Mouse (Mus musculus): Measurements from ENCODE around the gene Mgst2.

The Mgst2 gene

GRCm38 (mm10) chr3:51660060-51660459, at the start of gene Mgst2:
TSS of gene Mgst2 (plus strand) at chr3:51660360.
- no peak for DNase-seq (ENCODE audit: low read depth, low spot score)

- DNase-seq (ENCODE audit: low read depth, low spot score) = peak; percentile 33
These were observed 48.2 kb upstream of the Mgst2 start for GRCm38 (mm10) chr3:51611972-51612371.

- DNase-seq (ENCODE audit: low read depth, low spot score) = no peak
These were observed 47.5 kb upstream of the Mgst2 start for GRCm38 (mm10) chr3:51612398-51613356.

GRCm38 (mm10) chr3:51614278-51614677, 45.9 kb upstream of the Mgst2 start:
- DNase-seq (ENCODE audit: low read depth, low spot score) = no peak

GRCm38 (mm10) chr3:51623956-51624355, 36.2 kb upstream of the Mgst2 start:
- no peak for DNase-seq (ENCODE audit: low read depth, low spot score)

- no peak for DNase-seq (ENCODE audit: low read depth, low spot score)
These were observed 32.4 kb upstream of the Mgst2 start for GRCm38 (mm10) chr3:51627741-51628140.

GRCm38 (mm10) chr3:51628977-51629376, 31.2 kb upstream of the Mgst2 start:
- no peak for DNase-seq (ENCODE audit: low read depth, low spot score)

GRCm38 (mm10) chr3:51630746-51631145, 29.4 kb upstream of the Mgst2 start:
- no peak for DNase-seq (ENCODE audit: low read depth, low spot score)

GRCm38 (mm10) chr3:51631971-51632370, 28.2 kb upstream of the Mgst2 start:
- no peak for DNase-seq (ENCODE audit: low read depth, low spot score)

GRCm38 (mm10) chr3:51634451-51634850, 25.7 kb upstream of the Mgst2 start:
- DNase-seq (ENCODE audit: low read depth, low spot score) = no peak

- no peak for DNase-seq (ENCODE audit: low read depth, low spot score)
These were observed 24.2 kb upstream of the Mgst2 start for GRCm38 (mm10) chr3:51635960-51636359.

- no peak for DNase-seq (ENCODE audit: low read depth, low spot score)
These were observed 23.5 kb upstream of the Mgst2 start for GRCm38 (mm10) chr3:51636700-51637099.

- no peak for DNase-seq (ENCODE audit: low read depth, low spot score)
These were observed 22.8 kb upstream of the Mgst2 start for GRCm38 (mm10) chr3:51637326-51637725.

GRCm38 (mm10) chr3:51638260-51638659, 21.9 kb upstream of the Mgst2 start:
- no peak for DNase-seq (ENCODE audit: low read depth, low spot score)

- DNase-seq (ENCODE audit: low read depth, low spot score) = no peak
These were observed 14.7 kb upstream of the Mgst2 start for GRCm38 (mm10) chr3:51645484-51645883.

- DNase-seq (ENCODE audit: low read depth, low spot score) = no peak
These were observed 13.9 kb upstream of the Mgst2 start for GRCm38 (mm10) chr3:51646301-51646700.

- no peak for DNase-seq (ENCODE audit: low read depth, low spot score)
These were observed 12.8 kb upstream of the Mgst2 start for GRCm38 (mm10) chr3:51647356-51647755.

GRCm38 (mm10) chr3:51648037-51648664, 12.0 kb upstream of the Mgst2 start:
- peak; percentile 58 for DNase-seq (ENCODE audit: low read depth, low spot score)

- DNase-seq (ENCODE audit: low read depth, low spot score) = no peak
These were observed 10.7 kb upstream of the Mgst2 start for GRCm38 (mm10) chr3:51649426-51649825.

GRCm38 (mm10) chr3:51649986-51650385, 10.2 kb upstream of the Mgst2 start:
- DNase-seq (ENCODE audit: low read depth, low spot score) = no peak

GRCm38 (mm10) chr3:51651149-51651548, 9.0 kb upstream of the Mgst2 start:
- no peak for DNase-seq (ENCODE audit: low read depth, low spot score)

GRCm38 (mm10) chr3:51652292-51652691, 7.9 kb upstream of the Mgst2 start:
- peak; percentile 74 for DNase-seq (ENCODE audit: low read depth, low spot score)

- DNase-seq (ENCODE audit: low read depth, low spot score) = no peak
These were observed 7.5 kb upstream of the Mgst2 start for GRCm38 (mm10) chr3:51652701-51653100.

Measured in WW6 (cell line).